Mouse (Mus musculus): ENCODE measurements at regions not wholly inside any gene's neighbourhood (a gene's known extent, or its start where the extent isn't known, plus 50 kb on each side); places are given as distances from the start of the nearest gene placed in this dataset.
A peak's percentile ranks its signal among the peaks of the same experiment; 100 is the strongest.

DNA sequence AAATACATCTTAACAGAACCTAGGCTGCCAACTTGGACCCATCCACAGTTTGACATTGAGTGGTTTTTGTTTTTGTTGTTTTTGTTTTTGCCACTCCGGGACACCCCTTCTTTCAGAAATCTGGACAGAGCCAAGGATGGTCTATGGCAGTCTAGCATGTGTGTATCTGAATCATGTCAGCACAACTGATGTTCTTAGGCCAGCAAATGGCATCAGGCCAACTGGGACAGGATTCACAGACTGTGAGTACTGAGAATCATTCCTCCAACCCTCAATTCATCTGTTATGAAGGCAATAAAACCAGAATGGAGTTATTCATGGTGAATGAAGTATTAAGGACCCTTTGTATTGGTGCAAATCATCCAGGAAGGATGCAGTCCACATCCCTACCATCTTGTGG, 1372.5 kb upstream of the Rag2 start:
- Histone ChIP-seq H3K27ac (ENCODE audit: low read depth, low read length) (no peak overlapping the region), H3K4me2 (ENCODE audit: low read depth, low read length, poor library complexity, severe bottlenecking) (no peak overlapping the region)

DNA sequence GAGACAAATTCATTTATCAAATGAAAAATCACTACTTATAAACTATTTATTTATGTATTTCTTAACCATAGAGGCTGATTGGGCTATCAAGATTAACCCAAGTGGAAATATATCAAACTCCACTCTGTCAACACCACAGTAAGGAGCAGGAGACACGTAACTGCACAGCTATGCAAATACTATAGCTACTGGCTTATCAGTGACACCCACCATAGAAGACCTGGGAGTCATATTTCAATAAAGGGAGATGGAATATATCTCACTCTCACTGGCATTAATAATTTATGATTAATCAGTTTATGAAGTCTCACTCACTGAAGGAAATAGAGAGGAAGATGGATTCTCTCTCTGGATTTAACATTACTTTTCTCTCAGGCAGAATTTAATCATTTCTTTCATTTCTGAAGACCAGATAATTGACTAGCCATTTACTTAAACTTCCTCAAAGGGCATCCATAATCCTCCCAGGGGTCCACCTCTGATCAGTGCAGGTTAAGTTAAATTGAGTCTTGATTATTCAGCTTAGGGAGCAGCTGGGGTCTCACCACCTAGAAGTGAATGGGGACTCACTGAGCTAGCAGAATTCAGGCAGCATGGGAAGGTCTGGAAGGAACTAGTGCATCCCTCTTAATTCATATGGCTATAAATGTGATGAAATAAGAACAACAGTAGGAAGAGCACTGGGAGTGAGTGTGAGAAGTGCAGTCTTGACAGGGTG, 1365.2 kb upstream of the Rag2 start:
- Histone ChIP-seq H3K4me2 (ENCODE audit: low read depth, low read length, poor library complexity, severe bottlenecking) (no peak overlapping the region), H3K9ac (replicated peaks; ENCODE audit: low read length, poor library complexity, severe bottlenecking) (no peak overlapping the region), H3K27me3 (ENCODE audit: insufficient read depth, low read length) (no peaks in the 10 kb centered on the region), H3K36me3 (ENCODE audit: insufficient read depth, low read length) (no peaks in the 10 kb centered on the region), H3K4me1 (ENCODE audit: insufficient read depth, low read length) (no peaks in the 10 kb centered on the region), H3K27ac (ENCODE audit: low read depth, low read length) (no peak overlapping the region), H3K4me3 (ENCODE audit: low read depth, low read length) (no peak overlapping the region), H3K9me3 (ENCODE audit: low read length) (no peaks in the 10 kb centered on the region)
- no peak for TF ChIP-seq CTCF (IDR thresholded peaks at IDR 0.05)
- WGBS: 57% methylated on average over 1 of the region's 1 CpGs
- DNase-seq (ENCODE audit: low spot score): no peak
- no peak for ATAC-seq (ENCODE audit: low FRiP score)

More for the DNA sequence above, 1372.5 kb upstream of the Rag2 start:
- Histone ChIP-seq H3K4me1 (ENCODE audit: insufficient read depth, low read length) (no peaks in the 10 kb centered on the region), H3K27me3 (ENCODE audit: insufficient read depth, low read length) (no peaks in the 10 kb centered on the region), H3K36me3 (ENCODE audit: insufficient read depth, low read length) (no peaks in the 10 kb centered on the region), H3K9me3 (ENCODE audit: low read length) (no peaks in the 10 kb centered on the region), H3K9ac (replicated peaks; ENCODE audit: low read length, poor library complexity, severe bottlenecking) (no peak overlapping the region), H3K4me3 (ENCODE audit: low read depth, low read length) (no peak overlapping the region)
- WGBS: 93% methylated on average over 1 of the region's 1 CpGs
- ATAC-seq (ENCODE audit: low FRiP score) (no peak), DNase-seq (ENCODE audit: low spot score) (peak; percentile 15)
- no peak for TF ChIP-seq CTCF (IDR thresholded peaks at IDR 0.05)

- no peaks in the 10 kb centered on the region for H3K27me3 ChIP-seq (ENCODE audit: insufficient read depth, low read length)
- no peak for DNase-seq (ENCODE audit: low spot score)
- no peak overlapping the region for H3K27ac ChIP-seq (ENCODE audit: low read depth, low read length)
- no peaks in the 10 kb centered on the region for H3K9me3 ChIP-seq (ENCODE audit: low read length)
- no peaks in the 10 kb centered on the region for H3K4me1 ChIP-seq (ENCODE audit: insufficient read depth, low read length)
- no peak overlapping the region for H3K4me3 ChIP-seq (ENCODE audit: low read depth, low read length)
- 80% methylated on average over 7 of the region's 7 CpGs for WGBS
- no peak overlapping the region for H3K4me2 ChIP-seq (ENCODE audit: low read depth, low read length, poor library complexity, severe bottlenecking)
- TF ChIP-seq CTCF (IDR thresholded peaks at IDR 0.05): no peak
- no peak for ATAC-seq (ENCODE audit: low FRiP score)
- no peaks in the 10 kb centered on the region for H3K36me3 ChIP-seq (ENCODE audit: insufficient read depth, low read length)
- no peak overlapping the region for H3K9ac ChIP-seq (replicated peaks; ENCODE audit: low read length, poor library complexity, severe bottlenecking)
Measured at GRCm38 (mm10) chr2:100306516-100306915, 1318.0 kb upstream of the Rag2 start.

DNA sequence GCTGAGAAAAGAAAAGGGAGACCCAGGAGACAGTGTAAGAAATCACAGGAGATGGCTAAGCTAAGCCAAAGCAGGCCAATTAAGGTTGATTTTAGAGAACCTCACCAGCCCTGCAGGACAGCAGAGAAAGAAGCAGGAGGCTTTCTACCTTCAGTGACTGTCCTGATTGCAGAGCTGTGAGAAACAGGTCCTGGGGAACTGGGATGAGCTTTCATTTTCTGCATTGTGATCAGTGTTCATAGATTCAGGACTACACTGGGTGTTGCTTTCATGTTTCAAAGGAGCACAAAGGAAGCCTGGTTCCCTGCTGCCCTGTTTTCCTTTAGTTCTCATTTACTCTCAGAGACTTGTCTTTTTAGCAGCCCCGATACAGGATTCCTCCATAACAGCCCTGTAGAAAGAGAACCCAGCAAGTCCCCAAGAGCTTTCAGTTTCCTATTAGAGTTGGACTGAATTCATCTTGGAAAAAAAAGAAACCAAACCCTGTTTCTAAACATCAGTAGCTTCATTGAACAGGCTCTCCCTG, 1311.7 kb upstream of the Rag2 start:
- H3K27ac ChIP-seq (ENCODE audit: low read depth, low read length): no peak overlapping the region
- H3K9me3 ChIP-seq (ENCODE audit: low read length): no peaks in the 10 kb centered on the region
- ATAC-seq (ENCODE audit: low FRiP score) (no peak), DNase-seq (ENCODE audit: low spot score) (peak; percentile 15)
- no peaks in the 10 kb centered on the region for H3K36me3 ChIP-seq (ENCODE audit: insufficient read depth, low read length)
- H3K4me2 ChIP-seq (ENCODE audit: low read depth, low read length, poor library complexity, severe bottlenecking): no peak overlapping the region
- 16% methylated on average over 1 of the region's 1 CpGs for WGBS
- H3K27me3 ChIP-seq (ENCODE audit: insufficient read depth, low read length): no peaks in the 10 kb centered on the region
- TF ChIP-seq CTCF (IDR thresholded peaks at IDR 0.05): no peak
- no peak overlapping the region for H3K9ac ChIP-seq (replicated peaks; ENCODE audit: low read length, poor library complexity, severe bottlenecking)
- no peak overlapping the region for H3K4me3 ChIP-seq (ENCODE audit: low read depth, low read length)
- H3K4me1 ChIP-seq (ENCODE audit: insufficient read depth, low read length): no peaks in the 10 kb centered on the region

GRCm38 (mm10) chr2:100320461-100320860, 1304.1 kb upstream of the Rag2 start:
- H3K36me3 ChIP-seq (ENCODE audit: insufficient read depth, low read length): no peaks in the 10 kb centered on the region
- ATAC-seq (ENCODE audit: low FRiP score): no peak

GRCm38 (mm10) chr2:100340713-100341112, 1283.8 kb upstream of the Rag2 start:
- TF ChIP-seq CTCF (IDR thresholded peaks at IDR 0.05): no peak
- Histone ChIP-seq H3K4me2 (ENCODE audit: low read depth, low read length, poor library complexity, severe bottlenecking) (no peak overlapping the region), H3K4me1 (ENCODE audit: insufficient read depth, low read length) (no peaks in the 10 kb centered on the region), H3K4me3 (ENCODE audit: low read depth, low read length) (no peak overlapping the region), H3K27me3 (ENCODE audit: insufficient read depth, low read length) (no peaks in the 10 kb centered on the region), H3K27ac (ENCODE audit: low read depth, low read length) (no peak overlapping the region), H3K36me3 (ENCODE audit: insufficient read depth, low read length) (no peaks in the 10 kb centered on the region), H3K9me3 (ENCODE audit: low read length) (no peaks in the 10 kb centered on the region), H3K9ac (replicated peaks; ENCODE audit: low read length, poor library complexity, severe bottlenecking) (no peak overlapping the region)
- 54% methylated on average over 4 of the region's 4 CpGs for WGBS
- ATAC-seq (ENCODE audit: low FRiP score) (no peak), DNase-seq (ENCODE audit: low spot score) (no peak)

More at GRCm38 (mm10) chr2:100320461-100320860, 1304.1 kb upstream of the Rag2 start:
- Histone ChIP-seq H3K4me3 (ENCODE audit: low read depth, low read length) (no peak overlapping the region), H3K27me3 (ENCODE audit: insufficient read depth, low read length) (no peaks in the 10 kb centered on the region), H3K27ac (ENCODE audit: low read depth, low read length) (no peak overlapping the region), H3K4me2 (ENCODE audit: low read depth, low read length, poor library complexity, severe bottlenecking) (no peak overlapping the region), H3K9ac (replicated peaks; ENCODE audit: low read length, poor library complexity, severe bottlenecking) (no peak overlapping the region), H3K9me3 (ENCODE audit: low read length) (no peaks in the 10 kb centered on the region), H3K4me1 (ENCODE audit: insufficient read depth, low read length) (no peaks in the 10 kb centered on the region)
- DNase-seq (ENCODE audit: low spot score): peak; percentile 38
- 49% methylated on average over 1 of the region's 1 CpGs for WGBS
- no peak for TF ChIP-seq CTCF (IDR thresholded peaks at IDR 0.05)
